Mouse (Mus musculus) limb, embryonic 13.5 days (tissue): ENCODE data around the gene Usp16. TPM values are rescaled to one million over a fixed set of nuclear protein-coding genes. Genes with fewer than 3 reads are reported as not detected.

Source experiments
- ATAC-seq: fragments of 200-750 bp; cut with Nextera tagmentation; 2 replicates; pipeline ENCODE4 v1.8.0; 2017; ENCODE audit warnings: low read depth, moderate number of reproducible peaks, moderate TSS enrichment; ENCODE audit not compliant: low FRiP score
- H3K27ac ChIP-seq: fragments of 300-500 bp; sonication (generic); 2 replicates; pipeline ENCODE4 v1.5.1; 2015; ENCODE audit warnings: inconsistent platforms, mild to moderate bottlenecking, moderate library complexity
- H3K27me3 ChIP-seq: fragments of 300-500 bp; sonication (generic); 2 replicates; pipeline ENCODE4 v1.6.1; 2015; ENCODE audit warnings: mild to moderate bottlenecking, inconsistent platforms
- H3K36me3 ChIP-seq: fragments of 300-500 bp; sonication (generic); 2 replicates; pipeline ENCODE4 v1.6.1; 2015; ENCODE audit warnings: inconsistent platforms, mild to moderate bottlenecking, moderate library complexity
- H3K4me1 ChIP-seq: fragments of 300-500 bp; sonication (generic); 2 replicates; pipeline ENCODE4 v1.6.1; 2015; ENCODE audit warnings: inconsistent platforms
- H3K4me2 ChIP-seq: fragments of 300-500 bp; sonication (generic); replicated peaks from 2 replicates; pipeline ENCODE4 v1.6.1; 2015; ENCODE audit warnings: inconsistent platforms, mild to moderate bottlenecking, moderate library complexity
- H3K4me3 ChIP-seq: fragments of 300-500 bp; sonication (generic); 2 replicates; pipeline ENCODE4 v1.5.1; 2015; ENCODE audit warnings: moderate library complexity, mild to moderate bottlenecking, inconsistent platforms
- H3K9ac ChIP-seq: fragments of 300-500 bp; sonication (generic); 2 replicates; pipeline ENCODE4 v1.6.1; 2015; ENCODE audit warnings: mild to moderate bottlenecking, inconsistent platforms
- H3K9me3 ChIP-seq: fragments of 300-500 bp; sonication (generic); 2 replicates; pipeline ENCODE4 v1.6.1; 2016; ENCODE audit warnings: inconsistent platforms
- WGBS: fragments of 180-500 bp; shearing (Covaris S2); methylation state at CpG from one replicate; pipeline ENCODE4 v1.1.7; 2015; 5-methylcytosine and 5-hydroxymethylcytosine counted together
- polyA plus RNA-seq: library from polyadenylated mRNA; unstranded; fragments of >200 nt; fragmentation: Nextera tagmentation; extraction: Ambion mirVana; gene quantifications from 2 replicates; pipeline ENCODE4 v1.2.1, GENCODE M21; 2015

Usp16 gene
- polyA plus RNA-seq, 1 experiment from 2014 or later: 45.4 TPM

DNA sequence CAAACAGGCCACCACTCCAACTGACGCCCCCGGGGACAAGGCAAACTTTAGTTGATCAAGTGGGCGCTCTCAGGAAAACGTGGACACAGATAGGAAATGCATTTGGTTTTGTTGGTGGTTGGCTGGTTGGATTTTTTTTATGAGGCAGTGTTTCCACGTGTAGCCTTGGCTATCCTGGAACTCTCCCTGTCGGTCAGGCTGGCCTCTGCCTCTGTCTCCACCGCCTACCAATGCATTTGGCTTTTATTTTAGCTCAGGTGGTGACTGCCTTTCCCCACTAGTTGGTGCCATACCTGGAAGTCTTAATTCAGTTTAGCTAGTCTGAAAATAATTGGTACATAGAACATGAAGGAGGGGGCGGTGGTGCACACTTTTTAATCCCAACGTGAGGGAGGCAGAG lies 13.4 kb upstream of the Usp16 start:
- peaks cover 15% of the 10 kb centered on the region for H3K4me1 ChIP-seq
- ATAC-seq: no peak
- peak overlapping the region; percentile 86 for H3K9ac ChIP-seq
- WGBS: 21% methylated on average over 9 of the region's 9 CpGs
- peak overlapping the region; percentile 84 for H3K4me2 ChIP-seq
- H3K36me3 ChIP-seq: 0 out of 2 replicates have a peak, but pooled peaks cover 4% of the 10 kb centered on the region
- H3K27me3 ChIP-seq: no peaks in the 10 kb centered on the region
- no peak overlapping the region for H3K27ac ChIP-seq
- peak overlapping the region; percentile 71 for H3K4me3 ChIP-seq
- no peaks in the 10 kb centered on the region for H3K9me3 ChIP-seq

DNA sequence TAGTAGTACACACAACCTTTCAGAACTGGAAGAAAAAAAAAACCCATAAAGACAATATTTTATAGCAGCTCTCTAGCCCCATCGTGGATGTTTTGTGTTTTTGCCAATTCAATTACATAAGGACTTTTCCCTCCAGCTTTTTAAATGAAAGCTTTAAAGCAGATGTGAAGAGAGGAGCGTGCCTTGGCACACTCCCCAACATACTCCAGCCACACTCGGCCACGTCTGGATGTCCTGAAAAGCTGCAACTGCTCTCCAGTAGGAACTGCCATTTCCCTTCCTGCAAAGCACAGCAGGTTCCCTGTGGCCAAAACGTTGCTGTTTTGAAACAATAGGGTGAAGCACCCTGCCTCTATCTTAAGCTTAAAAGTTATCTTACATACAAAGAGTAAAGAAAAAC lies 12.2 kb upstream of the Usp16 start:
- no peaks in the 10 kb centered on the region for H3K9me3 ChIP-seq
- no peak overlapping the region for H3K4me3 ChIP-seq
- no peak for ATAC-seq
- no peak overlapping the region for H3K9ac ChIP-seq
- no peak overlapping the region for H3K27ac ChIP-seq
- WGBS: 42% methylated on average over 5 of the region's 5 CpGs
- H3K27me3 ChIP-seq: no peaks in the 10 kb centered on the region
- no peak overlapping the region for H3K4me2 ChIP-seq
- H3K36me3 ChIP-seq: no peaks in the 10 kb centered on the region
- H3K4me1 ChIP-seq: peaks cover 15% of the 10 kb centered on the region

DNA sequence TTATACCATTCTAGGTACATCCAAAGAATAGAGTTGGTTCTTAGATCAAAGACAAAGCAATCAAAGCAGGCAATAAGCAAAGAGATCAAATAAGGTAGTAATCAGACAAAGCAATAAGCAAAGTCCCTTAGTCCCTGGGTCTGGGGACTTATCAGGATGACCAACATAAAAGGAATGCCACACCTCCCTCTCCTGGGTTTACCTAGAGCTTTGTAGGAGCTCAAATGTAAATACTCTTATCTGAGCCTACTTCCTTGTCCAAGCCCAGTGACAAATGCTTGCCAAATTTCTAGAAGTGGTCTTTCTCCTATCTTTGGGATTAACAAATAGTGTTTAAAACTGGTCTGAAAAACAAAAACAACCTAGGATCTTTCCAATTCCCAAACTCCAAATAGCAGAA lies 11.3 kb upstream of the Usp16 start:
- H3K9me3 ChIP-seq: no peaks in the 10 kb centered on the region
- no peak overlapping the region for H3K27ac ChIP-seq
- no peak overlapping the region for H3K4me3 ChIP-seq
- no peaks in the 10 kb centered on the region for H3K36me3 ChIP-seq
- peaks cover 15% of the 10 kb centered on the region for H3K4me1 ChIP-seq
- no peak for ATAC-seq
- H3K4me2 ChIP-seq: no peak overlapping the region
- H3K9ac ChIP-seq: no peak overlapping the region
- H3K27me3 ChIP-seq: no peaks in the 10 kb centered on the region

DNA sequence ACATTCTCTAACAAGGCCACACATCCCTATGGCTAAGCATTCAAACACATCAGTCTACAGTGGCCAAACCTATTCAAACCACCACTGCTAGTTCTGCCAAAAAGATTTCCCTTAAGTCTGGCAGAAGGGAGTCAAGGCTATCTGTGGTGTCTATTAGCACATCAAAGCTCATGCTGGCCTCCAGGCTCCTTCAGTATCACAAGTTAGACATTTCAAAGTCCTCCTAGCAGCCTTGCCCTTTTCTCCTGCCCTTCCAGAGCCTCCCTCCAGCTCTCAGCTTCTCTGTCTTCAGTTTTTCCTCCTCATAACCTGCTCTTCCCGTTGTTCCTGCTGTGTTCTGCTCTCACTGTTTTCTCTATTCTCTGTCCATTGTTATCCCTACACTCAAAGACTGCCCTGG lies 10.4 kb upstream of the Usp16 start:
- WGBS: 57% methylated on average over 1 of the region's 1 CpGs

DNA sequence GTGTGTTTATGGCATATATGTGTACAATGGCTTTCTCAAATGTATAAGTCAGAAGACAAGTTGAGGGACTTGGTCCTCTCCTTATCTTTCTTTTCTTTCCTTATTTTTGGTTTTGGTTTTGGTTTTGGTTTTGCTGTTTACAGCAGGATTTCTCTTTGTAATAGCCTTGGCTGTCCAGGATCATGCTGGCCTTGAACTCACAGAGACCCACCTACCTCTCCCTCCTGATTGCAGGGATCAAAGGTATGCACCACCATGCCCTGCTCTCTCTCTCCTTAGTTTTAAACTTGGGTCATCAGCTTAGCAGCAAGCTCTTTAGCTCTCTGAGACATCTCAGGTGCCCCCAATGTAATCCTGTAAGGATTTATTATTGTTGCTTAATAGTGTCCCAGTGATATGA lies 9.4 kb upstream of the Usp16 start:
- Histone ChIP-seq H3K27me3 (no peaks in the 10 kb centered on the region), H3K4me2 (no peak overlapping the region), H3K36me3 (no peaks in the 10 kb centered on the region), H3K27ac (no peak overlapping the region), H3K9ac (no peak overlapping the region), H3K4me1 (peaks cover 10% of the 10 kb centered on the region), H3K4me3 (no peak overlapping the region), H3K9me3 (no peaks in the 10 kb centered on the region)
- ATAC-seq: no peak

More for the DNA sequence above, 10.4 kb upstream of the Usp16 start:
- Histone ChIP-seq H3K4me2 (no peak overlapping the region), H3K27me3 (no peaks in the 10 kb centered on the region), H3K27ac (no peak overlapping the region), H3K9ac (no peak overlapping the region), H3K4me1 (peaks cover 15% of the 10 kb centered on the region), H3K4me3 (no peak overlapping the region), H3K36me3 (no peaks in the 10 kb centered on the region), H3K9me3 (no peaks in the 10 kb centered on the region)
- ATAC-seq: no peak

DNA sequence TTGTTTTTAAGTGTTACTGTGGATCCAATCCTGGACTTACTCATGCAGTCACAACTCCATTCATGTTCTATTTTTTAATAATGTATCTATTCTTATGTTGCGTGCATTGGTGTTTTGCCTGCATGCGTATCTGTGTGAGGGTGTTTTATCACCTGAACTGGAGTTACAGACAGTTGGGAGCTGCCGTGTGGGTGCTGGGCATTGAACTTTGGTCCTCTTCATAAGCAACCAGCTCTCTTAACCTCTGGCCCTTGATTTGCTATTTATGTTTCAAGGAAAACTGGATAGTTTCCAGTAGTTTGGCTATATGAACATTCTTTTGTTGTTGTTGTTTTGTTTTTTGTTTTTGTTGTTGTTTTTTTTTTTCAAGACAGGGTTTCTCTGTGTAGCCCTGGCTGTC lies 9.0 kb upstream of the Usp16 start:
- H3K36me3 ChIP-seq: no peaks in the 10 kb centered on the region
- WGBS: 92% methylated on average over 3 of the region's 3 CpGs
- peaks cover 10% of the 10 kb centered on the region for H3K4me1 ChIP-seq
- no peak for ATAC-seq
- H3K9ac ChIP-seq: no peak overlapping the region
- H3K4me2 ChIP-seq: no peak overlapping the region
- H3K4me3 ChIP-seq: no peak overlapping the region
- H3K27ac ChIP-seq: no peak overlapping the region
- H3K27me3 ChIP-seq: no peaks in the 10 kb centered on the region
- no peaks in the 10 kb centered on the region for H3K9me3 ChIP-seq

DNA sequence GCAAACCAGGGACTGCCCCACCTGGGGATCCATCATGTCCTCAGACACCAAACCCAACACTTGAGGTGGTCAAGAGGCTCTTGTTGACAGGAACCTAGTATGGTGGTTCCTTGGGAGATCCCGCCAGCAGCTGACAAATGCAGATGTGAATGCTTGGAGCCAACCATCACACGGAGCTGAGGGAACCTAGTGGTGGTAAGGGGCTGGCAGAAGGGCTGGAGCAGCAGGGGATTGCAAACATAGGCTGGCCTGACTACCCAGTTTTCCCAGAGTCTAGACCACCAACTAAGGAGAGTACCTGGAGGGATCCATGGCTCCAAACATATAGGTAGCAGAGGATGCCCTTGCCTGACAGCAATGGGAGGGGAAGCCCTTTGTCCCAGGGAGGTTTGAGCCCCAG lies 1.3 kb upstream of the Usp16 start:
- no peak overlapping the region for H3K27ac ChIP-seq
- H3K4me1 ChIP-seq: peaks cover 14% of the 10 kb centered on the region
- ATAC-seq: no peak
- no peaks in the 10 kb centered on the region for H3K9me3 ChIP-seq
- H3K9ac ChIP-seq: no peak overlapping the region
- H3K4me3 ChIP-seq: no peak overlapping the region
- no peaks in the 10 kb centered on the region for H3K27me3 ChIP-seq
- H3K36me3 ChIP-seq: no peaks in the 10 kb centered on the region
- WGBS: 82% methylated on average over 2 of the region's 2 CpGs
- no peak overlapping the region for H3K4me2 ChIP-seq

DNA sequence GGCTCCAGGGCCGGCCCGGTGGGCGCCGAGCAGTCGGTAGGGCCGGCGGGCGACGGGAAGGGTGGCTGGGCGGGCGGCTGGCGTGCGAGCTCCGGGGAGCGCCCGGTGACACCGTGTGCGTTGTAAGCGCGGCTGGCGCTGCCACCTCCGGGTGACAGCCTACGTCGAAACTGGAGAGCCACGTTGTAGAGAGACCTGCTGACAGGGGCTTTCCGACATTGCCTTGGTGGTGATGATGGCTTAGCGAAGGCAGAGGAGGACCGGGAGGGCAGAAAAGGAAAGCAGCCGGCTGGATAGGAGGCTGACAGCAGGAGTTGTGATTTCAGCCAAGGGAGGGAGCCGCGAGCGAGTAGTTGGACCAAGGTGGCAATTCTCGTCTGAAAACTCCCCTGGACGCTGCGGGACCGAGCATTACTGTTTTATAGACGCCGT lies 693 bp downstream of the Usp16 start:
- peak; percentile 64 for ATAC-seq
- H3K27ac ChIP-seq: peak overlapping the region; percentile 77; the same call in 1 of the 2 replicates
- peaks cover 14% of the 10 kb centered on the region for H3K4me1 ChIP-seq
- H3K9ac ChIP-seq: peak overlapping the region; percentile 89
- no peaks in the 10 kb centered on the region for H3K9me3 ChIP-seq
- H3K27me3 ChIP-seq: no peaks in the 10 kb centered on the region
- H3K36me3 ChIP-seq: peaks cover 11% of the 10 kb centered on the region
- under 1% methylated on average over 38 of the region's 38 CpGs for WGBS
- peak overlapping the region; percentile 91 for H3K4me2 ChIP-seq
- peak overlapping the region; percentile 94 for H3K4me3 ChIP-seq

DNA sequence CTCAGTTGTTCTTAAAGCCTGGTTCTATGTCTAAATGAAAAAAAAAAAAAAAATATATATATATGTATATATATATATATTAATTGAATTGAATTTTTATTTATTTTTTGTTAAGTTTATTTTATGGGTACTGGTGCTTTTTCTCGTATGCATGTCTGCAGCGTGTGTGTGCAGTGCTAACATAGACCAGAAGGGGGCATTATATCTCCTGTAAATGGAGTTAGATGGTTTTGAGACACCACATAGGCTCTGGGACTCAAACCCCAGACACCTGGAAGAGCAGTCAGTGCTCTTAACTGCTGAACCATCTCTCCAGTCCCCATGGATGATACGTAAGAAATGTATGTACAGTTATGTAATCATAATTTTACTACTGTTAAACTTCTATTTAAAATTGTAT lies 4.2 kb downstream of the Usp16 start:
- no peaks in the 10 kb centered on the region for H3K27me3 ChIP-seq
- no peak overlapping the region for H3K4me2 ChIP-seq
- H3K4me3 ChIP-seq: no peak overlapping the region
- H3K27ac ChIP-seq: no peak overlapping the region
- peaks cover 32% of the 10 kb centered on the region for H3K36me3 ChIP-seq
- no peak overlapping the region for H3K9ac ChIP-seq
- no peaks in the 10 kb centered on the region for H3K9me3 ChIP-seq
- peaks cover 14% of the 10 kb centered on the region for H3K4me1 ChIP-seq
- WGBS: 95% methylated on average over 3 of the region's 3 CpGs
- no peak for ATAC-seq

DNA sequence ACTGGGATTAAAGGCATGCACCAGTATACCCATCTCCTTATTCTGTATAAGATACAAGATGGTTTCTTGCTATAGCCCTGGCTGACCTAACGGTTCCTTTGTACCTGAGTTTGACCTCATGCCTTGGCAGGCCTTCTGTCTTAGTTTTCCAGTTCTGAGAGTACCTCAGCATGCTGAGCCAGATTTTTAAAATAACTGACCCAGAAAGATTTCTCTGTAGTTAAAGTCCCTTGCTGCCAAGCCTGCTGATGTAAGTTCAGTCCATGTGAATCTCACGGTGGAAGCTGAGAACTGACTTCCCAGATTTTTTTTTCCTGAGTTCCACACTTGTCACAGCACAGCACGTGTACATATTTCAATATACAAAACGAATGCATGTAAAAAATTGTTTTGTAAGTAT lies 16.1 kb downstream of the Usp16 start:
- no peak overlapping the region for H3K9ac ChIP-seq
- peaks cover 82% of the 10 kb centered on the region for H3K36me3 ChIP-seq
- no peaks in the 10 kb centered on the region for H3K9me3 ChIP-seq
- H3K4me1 ChIP-seq: no peaks in the 10 kb centered on the region
- WGBS: 90% methylated on average over 4 of the region's 4 CpGs
- ATAC-seq: no peak
- H3K4me2 ChIP-seq: no peak overlapping the region
- no peak overlapping the region for H3K27ac ChIP-seq
- H3K27me3 ChIP-seq: no peaks in the 10 kb centered on the region
- no peak overlapping the region for H3K4me3 ChIP-seq

DNA sequence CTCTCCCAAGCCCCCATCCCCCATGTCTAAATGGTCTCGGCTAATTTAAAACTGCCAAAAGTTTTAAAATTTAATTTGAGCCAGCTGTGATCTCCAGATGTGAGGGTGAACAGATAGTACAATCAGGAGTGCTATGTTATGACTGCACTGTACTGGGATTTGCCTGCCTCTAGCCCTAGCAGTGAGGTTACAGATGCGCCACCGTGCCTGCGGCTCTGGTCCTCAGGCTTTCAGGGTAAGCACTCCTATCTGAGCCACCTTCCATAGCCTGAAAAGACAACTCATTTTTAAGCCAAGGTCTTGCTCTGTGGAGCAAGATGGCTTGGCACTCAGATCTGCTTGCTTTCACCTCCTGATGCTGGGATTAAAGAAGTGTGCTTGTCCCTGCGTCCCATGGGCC lies 29.9 kb downstream of the Usp16 start:
- Histone ChIP-seq H3K27ac (no peak overlapping the region), H3K4me2 (no peak overlapping the region), H3K4me1 (no peaks in the 10 kb centered on the region), H3K9me3 (no peaks in the 10 kb centered on the region), H3K36me3 (peaks cover 88% of the 10 kb centered on the region), H3K4me3 (no peak overlapping the region), H3K9ac (no peak overlapping the region), H3K27me3 (no peaks in the 10 kb centered on the region)
- no peak for ATAC-seq
- WGBS: 72% methylated on average over 5 of the region's 5 CpGs

DNA sequence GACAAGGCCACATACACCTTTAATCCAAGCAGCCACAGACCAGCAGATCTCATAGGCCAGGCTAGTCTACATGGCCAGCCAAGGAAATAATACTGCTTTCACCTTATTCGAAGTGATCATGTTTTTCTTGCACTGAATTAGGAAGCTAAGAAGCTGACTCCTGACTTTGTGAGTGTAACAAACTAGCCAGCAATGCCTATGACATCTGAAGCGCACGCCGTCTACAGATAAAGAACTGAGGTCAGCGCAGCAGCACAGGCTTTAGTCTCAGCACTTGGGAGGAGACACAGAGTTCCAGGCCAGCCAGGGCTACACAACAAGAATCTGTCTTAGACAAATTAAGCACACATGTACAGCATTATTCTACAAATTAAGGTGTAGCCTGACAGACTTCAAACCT lies 32.2 kb downstream of the Usp16 start:
- H3K4me2 ChIP-seq: no peak overlapping the region
- no peak for ATAC-seq
- WGBS: 95% methylated on average over 5 of the region's 5 CpGs

DNA sequence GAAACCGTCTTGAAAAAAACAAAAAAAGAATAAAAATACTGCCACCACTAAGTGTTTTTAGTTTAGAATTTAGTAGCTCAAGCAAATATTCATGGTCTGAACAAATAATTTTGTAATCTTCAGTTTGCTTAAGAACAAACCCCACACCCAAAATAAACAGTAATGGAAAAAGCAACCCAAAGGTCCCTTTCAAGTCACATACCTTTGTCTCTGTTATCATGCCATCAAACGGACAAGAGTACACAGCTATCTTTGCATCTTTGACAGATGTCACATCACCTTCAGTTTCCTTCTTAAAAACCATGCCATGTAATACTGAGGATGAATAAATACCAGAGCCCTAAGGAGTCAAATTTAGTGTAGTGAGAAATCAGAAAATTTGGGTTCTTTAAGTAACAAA lies 34.1 kb downstream of the Usp16 start:
- peaks cover 97% of the 10 kb centered on the region for H3K36me3 ChIP-seq
- 82% methylated on average over 2 of the region's 2 CpGs for WGBS
- no peak overlapping the region for H3K4me2 ChIP-seq
- no peaks in the 10 kb centered on the region for H3K9me3 ChIP-seq
- ATAC-seq: no peak
- no peak overlapping the region for H3K9ac ChIP-seq
- H3K4me1 ChIP-seq: no peaks in the 10 kb centered on the region
- no peaks in the 10 kb centered on the region for H3K27me3 ChIP-seq
- no peak overlapping the region for H3K4me3 ChIP-seq
- H3K27ac ChIP-seq: no peak overlapping the region

More for the DNA sequence above, 32.2 kb downstream of the Usp16 start:
- no peaks in the 10 kb centered on the region for H3K9me3 ChIP-seq
- no peak overlapping the region for H3K27ac ChIP-seq
- no peaks in the 10 kb centered on the region for H3K4me1 ChIP-seq
- no peaks in the 10 kb centered on the region for H3K27me3 ChIP-seq
- H3K4me3 ChIP-seq: no peak overlapping the region
- no peak overlapping the region for H3K9ac ChIP-seq
- H3K36me3 ChIP-seq: peaks cover 95% of the 10 kb centered on the region
